Mouse (Mus musculus) CD8-positive naive resting alpha-beta T cell, adult 2 months (primary cell): ENCODE measurements at regions not wholly inside any gene's neighbourhood (a gene's known extent, or its start where the extent isn't known, plus 50 kb on each side); places are given as distances from the start of the nearest gene placed in this dataset.

ENCODE experiments used
- DNase-seq, 2 experiments: peaks; one replicate each; pipeline ENCODE4 v3.0.0; 2022; ENCODE audit warnings: low read depth in 2 of 2, low spot score in 2 of 2

DNA sequence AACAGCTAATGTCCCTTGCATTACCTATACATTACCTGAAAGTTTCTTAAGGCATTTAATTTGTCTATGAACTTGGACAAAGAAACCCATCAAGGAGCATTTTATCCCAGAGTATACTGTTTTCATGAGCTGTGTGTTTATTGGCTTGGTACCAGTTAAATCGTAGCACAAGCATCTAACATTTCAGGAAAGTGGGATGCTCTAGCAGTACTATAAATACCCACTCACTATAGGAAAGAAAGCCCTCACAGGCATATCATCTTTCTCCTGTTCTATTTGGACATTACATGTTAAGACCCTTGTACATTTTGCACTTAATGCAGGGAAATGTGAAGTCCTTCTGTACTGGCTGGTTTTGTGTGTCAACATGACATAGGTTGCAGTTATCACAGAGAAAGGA is 163.9 kb downstream of the Ptprc start:
- DNase-seq: no peak

DNA sequence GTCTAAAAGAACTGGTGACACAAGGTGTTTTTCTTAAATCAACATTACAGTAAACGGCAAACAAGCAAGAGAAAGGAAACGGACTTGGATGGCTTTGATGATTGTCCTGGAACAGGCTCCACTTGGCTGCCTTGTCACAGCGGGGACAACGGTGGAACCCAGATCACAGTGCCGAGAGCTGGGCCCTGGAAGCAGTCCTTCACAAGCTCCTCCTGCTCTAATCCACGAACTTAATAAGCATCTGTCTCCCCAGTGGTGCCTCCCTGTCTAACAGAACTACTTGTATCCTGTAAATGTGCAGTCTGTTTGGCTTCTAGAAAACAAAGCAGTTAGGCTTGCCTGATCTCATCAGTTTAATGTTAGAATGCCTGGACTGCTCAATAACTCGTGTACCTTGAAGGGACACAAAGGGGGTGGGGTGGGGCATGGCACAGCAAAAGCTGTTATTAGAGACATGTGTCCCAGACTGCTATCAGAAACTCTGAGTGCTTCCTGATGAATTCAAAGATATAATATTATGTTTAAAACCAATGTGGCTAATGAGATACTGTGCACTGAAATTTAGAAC is 164.5 kb downstream of the Ptprc start:
- no peak for DNase-seq

DNA sequence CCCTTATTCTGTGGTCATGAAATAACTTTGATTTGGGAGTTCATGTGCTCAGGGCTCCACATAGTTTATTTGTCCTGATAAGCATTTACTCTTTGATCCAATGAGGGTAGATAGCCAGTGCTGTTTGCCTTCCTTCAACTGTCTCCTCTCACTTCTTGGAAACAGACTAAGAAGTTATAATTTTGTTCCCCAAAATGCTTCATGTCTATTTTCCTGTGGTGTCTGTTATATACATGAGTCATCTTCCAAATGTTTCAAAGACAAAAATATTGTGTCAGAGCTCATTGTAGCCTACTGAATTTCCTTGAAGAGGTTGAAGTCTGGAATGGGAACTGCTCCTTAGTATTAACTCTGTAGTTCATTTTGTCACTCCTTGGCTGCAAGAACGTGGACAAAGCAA is 168.7 kb downstream of the Ptprc start:
- DNase-seq: no peak

DNA sequence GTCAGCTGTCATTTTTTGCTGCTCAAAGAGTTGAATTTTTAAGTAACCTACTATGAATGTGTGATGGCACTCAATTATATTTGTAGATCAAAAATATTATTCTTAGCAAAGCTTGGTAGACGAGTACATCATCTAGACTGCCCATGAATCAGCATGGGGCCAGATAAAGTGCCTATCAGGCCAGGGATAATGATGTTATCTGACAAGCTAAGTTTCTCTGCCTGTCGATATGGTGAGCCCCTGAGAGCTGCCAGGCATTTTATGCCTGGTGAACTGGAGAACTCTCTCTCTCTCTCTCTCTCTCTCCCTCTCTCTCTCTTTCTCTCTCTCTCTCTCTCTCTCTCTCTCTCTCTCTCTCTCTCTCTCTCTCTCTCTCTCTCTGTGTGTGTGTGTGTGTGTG is 171.2 kb downstream of the Ptprc start:
- DNase-seq: no peak

DNA sequence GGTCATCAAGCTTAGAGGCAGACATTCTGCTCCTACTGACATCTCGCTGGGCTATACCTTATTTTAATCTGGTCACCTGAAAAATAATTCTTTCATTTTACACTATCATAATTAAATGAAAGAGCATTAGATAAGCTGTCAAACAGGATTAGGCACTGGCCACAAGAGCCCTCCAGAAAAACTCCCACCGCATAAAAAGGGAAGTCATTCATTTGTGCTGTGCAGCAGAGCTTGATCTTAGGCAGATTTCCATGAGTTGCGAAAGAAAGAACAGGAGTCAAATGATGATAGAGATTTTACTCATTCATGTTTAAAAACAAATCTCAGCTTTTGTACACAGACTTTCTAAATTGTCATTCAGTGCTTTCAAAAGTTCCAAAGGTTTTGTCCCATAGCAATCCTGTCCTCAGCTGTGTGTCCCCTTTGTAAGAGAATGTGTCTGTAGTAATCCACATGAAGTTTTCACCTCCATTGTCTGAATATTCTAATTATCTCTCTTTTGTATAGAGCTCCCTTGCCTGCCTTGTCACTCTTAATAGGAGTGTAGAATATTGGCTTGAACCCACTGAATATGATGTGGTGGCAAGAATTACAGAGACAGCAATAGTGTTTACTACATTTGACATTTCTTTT is 176.1 kb downstream of the Ptprc start:
- no peak for DNase-seq

DNA sequence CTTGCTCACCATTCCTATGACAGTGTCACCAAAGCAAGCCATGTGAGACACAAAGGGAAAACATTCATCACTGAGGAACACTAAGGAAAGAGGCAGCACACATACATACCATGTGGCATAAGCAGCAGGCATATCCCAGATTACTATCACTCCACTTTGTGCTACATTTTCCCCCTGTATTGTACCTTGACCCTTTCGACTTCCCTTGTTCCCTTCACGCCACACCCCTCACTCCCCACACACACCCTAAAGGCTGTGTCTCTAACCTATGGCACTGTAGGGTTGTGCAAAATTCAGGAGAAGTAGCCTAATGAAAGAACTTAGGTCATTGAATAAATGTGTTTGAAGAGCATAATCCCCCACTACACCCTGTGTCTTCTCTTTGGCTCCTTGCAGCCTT is 179.5 kb downstream of the Ptprc start:
- DNase-seq: no peak

DNA sequence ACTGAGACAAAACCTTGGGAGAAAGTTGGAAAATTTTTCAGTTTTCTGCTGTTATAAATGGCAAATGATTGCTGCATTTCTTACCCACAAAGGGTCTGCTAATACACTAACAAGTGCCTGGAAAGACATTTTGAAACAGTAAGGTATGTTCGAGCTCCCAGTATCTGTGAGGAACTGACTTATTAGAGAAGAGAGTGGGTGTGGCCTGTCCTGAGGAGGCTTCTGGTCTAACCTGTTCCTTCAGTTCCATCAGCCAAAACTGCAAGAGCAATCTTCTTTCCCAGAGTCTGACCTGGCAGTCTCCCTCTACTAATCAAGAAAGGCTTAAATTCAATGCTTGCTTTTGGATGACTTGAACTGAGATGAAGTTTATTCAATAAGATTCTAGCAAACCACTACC is 183.6 kb downstream of the Ptprc start:
- DNase-seq: no peak

DNA sequence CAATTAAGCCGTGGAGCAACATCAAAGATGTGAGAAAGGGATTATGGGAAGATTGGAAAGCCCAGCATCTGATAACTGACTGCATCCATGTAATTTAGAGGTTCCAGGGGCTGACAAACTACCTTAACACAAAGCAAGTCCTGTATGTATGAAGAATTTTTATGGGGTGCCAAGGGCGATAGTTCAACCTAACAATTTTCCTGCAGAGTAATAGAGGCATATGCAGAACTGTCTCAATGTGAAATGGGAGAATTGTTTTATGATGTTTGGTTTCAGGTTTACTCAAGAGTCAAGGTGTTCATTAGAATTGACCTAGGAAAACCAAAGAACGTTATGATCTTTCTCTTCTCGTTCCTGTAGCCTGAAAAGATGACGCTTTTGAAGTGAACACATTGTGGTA is 184.1 kb downstream of the Ptprc start:
- no peak for DNase-seq

DNA sequence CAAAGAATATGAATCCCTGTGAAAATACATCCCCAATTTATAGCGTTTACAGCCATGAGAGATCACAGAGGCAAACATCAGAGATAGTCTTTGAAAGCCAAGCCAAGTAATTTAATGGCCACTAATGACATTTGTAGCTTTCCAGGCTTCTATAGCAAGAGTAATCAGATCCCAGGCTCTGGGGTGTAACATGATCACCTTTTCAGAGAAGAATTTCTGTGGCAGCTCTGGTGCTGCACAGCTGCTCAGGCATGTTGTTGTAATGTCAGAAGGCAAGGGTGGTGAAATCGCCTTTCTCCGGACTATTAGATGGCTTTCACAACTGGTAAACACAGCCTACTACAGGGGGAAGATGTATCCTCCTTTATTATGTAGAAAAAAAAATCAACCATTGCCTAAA is 202.1 kb downstream of the Ptprc start:
- no peak for DNase-seq

DNA sequence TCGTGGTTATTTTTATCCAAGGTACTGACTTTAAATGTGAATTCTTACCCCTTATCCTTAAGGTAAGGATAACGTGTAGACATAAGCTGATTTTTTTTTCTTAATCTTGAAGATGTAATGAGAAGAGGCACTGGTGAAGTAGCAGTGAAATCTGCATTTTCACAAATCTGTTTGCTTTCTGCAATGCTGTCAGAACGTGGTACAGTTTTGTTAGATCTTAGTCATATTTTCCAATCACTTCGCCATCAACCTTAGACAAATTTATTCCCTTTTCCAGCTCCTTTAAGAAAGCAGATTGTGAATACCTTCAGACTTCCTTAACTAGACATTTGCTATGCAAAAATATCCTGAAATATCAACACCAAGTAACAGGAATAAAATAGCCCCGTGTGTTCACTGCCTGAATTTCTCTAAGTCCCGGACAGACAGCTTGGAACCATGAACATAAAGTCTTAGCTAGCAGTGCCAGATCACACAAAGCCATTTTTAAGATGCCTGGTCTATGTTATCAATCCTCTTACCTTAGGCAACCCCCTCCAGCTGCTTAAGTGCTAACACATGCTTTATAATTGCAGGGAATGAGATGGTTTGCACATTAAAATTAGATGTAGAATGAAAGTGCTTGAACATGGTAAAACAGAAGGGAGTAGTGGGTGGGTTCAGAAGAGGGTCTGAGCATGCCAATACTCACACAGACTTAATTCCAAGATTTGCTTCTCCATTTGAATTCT is 202.7 kb downstream of the Ptprc start:
- no peak for DNase-seq

DNA sequence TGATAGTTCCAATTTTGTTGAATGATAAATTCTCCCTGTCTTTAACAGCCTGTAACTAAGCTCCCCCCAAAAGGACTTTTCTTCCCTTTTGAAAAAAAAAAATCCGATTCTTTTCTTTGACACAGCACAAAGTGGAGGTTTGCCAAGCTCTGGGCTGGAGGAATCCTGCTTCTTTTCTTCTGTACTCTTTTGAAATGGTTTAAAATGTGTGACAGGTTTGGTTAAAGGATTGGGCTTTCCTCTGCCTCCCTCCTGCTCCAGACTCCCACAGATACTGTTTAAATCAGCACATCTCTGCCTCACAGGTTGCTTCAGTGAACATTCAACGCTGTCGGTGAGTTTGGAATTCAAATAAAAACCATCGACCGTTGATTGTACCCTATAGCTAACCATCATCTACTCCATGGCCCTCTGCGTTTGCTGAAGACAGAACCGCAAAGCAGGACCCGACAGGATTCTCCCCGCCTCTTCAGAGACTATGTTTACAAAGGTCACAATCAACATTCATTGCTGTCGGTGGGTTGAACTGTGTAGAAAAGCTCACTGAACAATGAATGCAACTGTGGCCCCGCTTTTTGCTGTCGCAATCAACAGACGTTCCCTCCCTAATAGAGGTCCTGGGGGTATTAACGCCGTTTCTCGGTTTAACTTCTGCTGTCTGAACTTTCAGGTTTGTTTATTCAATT is 209.2 kb downstream of the Ptprc start:
- no peak for DNase-seq

DNA sequence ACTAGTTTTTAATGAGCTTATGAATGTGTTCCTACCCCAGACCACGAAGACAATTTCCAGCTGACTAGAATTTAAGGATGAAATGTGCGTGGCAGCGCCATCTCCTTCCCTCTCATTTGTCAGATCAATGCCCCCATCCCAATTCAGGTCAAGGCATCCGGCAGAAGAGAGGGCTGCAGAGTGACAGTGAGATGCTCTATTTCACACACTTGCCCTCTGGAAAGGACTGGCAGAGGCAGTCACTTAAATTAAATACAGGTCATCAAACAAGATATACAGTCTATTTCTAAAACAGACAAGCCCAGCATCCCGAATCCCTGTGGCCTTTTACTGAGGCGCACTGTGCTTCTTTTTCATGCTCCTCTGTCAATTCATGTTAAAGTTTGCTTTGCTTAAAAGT is 211.9 kb downstream of the Ptprc start:
- no peak for DNase-seq

DNA sequence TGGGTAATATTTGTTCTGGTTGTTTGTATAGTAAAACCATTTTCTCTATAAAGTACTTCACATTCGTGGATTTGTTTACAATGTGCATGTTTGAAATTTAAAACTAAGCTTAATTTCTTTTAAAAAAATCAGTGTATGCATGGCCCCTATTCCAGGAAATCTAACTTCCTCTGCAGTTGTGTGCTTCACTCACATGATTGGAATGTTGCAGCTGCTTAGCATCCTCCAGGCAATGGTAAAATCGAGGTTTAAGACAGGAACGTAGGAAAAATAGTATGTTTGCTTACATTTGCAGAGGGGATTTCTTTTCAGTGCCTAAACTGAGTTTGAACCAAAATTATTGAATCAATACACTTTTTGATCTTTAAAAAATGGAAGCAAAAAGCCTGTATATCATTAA is 217.5 kb downstream of the Ptprc start:
- no peak for DNase-seq

DNA sequence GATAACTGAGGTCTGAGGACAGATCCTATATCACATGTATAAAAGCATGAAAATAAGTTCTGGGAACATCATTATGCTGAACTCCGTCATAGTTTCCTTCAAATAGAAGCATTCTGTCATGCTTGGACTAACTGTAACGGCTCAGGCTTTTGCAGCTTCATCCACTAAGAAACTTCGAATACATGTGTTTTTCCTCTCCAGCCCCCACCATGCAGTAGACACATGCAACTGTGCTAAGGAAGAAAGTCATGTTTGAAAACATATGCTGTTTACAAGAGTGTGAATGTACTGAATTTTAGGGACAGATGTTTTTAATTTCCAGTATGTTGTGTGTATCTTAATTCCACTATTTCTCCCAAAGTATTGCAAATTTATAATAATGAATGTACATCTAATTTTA is 219.5 kb downstream of the Ptprc start:
- no peak for DNase-seq

DNA sequence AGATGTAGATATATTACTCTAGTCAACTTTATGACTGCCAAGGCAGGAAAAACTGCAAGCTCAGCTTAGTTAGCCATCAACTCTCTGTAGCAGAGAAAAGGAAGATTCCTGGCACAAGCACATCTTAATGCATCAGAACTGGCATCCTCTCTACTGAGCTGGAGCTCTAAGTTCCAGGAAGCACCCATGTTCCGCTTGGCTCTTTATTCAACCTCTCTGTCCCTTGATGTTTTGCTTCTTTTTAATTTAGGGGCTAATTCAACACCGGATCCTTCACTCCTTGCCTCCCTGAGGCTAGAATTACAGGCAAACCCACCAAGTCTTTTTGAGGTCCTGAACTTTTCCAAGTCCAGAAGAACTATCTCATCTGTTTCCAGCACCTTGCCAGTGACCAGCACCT is 220.4 kb downstream of the Ptprc start:
- DNase-seq: no peak

DNA sequence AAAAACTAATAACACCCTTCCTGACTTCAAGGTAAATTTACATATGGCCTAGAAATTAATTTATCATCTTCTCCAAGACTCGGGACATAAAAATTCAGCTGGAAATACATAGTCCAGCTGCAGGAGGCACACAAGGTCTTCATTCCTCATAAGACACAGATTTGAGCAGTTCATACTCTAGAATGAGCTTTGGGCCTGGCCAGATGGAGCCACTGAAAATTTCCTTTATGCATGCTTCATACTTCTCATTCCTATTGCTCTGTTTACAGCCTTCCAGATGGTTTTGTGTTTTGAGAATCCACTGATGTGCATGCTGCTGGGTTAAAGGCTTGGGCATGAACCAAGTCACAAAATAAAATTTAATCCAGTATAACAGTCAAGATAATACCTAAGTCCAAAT is 222.1 kb downstream of the Ptprc start:
- DNase-seq: no peak

DNA sequence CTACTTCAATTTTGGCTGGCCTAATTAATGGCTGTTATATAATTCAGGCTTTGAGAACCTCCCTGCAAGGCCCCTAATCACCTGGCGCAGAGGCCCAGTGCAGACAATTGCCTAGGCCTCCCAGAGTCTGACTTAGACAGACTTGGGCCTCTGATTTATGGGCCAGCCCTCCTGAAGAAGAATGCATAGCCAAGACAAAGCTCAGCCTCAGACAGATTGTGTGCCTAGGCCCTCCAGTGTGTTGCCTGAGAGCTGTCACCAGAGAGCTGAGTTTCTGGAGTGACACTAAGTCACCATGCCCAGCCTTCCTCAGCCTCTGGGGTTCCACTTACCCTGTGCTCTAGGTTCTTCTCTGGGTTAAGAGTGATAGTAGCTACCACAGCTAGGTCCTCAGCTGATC is 222.7 kb downstream of the Ptprc start:
- no peak for DNase-seq

DNA sequence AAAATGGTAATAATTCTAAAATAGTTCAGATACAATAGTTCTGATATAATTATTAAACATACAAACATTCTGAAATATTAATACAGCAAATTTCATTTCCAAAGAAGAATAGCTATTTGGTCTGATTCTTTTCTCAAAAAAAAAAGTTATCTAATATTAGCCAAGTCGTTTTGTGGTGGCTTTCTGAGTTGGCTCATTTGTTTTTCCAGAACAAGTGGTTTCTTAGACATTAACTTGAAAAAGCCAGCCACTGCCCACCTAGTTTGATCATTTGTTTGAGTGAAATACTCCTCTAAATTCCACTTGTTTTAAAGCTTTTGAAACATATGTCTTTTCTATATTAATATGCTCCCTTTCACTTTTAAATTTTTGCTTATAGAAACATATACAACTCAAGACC is 227.6 kb downstream of the Ptprc start:
- no peak for DNase-seq

DNA sequence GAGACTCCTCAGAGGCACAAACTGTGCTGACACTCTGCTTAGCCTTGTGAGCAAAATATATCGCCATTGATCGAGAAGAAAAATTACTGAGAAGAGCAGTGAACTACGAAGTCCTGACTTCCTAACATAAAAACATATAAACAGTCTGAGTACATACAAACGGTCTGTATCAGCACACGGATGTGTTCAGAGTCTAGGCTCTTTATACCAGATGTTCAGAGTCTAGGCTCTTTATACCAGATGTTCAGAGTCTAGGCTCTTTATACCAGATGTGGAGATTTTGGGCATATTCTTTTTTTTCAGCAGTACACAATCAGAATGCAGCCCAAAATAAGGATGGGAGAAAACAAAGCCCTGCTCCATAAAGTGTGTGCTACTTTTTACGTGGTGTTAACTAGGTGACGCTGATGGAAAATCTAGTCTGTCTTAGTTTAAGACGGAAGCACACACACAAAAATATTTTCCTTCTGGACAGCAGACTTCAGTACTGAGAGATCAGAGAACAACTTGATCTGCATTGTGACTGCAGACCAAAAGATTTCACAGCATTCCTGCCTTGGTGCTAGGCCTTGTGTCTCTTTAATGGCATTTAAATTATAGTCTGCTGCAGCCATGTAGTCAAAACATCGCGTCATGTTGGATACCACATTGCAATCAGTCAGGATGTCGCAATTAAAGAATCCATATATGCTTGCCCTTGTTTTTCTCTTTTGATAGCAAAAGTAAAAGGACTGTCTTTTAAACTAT is 233.6 kb downstream of the Ptprc start:
- DNase-seq: no peak

DNA sequence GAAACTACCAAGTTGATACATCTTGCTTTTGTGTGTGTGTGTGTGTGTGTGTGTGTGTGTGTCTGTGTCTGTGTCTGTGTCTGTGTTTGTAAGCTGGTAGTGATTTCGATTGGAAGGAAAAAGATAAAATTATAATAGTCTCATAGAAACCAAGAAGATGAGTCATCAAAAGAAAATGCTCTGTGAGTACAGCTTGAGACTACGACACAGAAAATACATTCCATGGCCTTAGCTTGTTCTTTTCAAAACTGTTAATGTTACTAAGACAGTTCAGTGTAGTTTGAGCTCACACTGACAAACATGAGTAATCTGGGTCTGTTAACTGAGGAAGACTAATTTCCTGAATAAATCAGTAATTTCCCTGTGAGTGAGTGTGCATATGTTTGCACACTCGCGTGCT is 239.8 kb downstream of the Ptprc start:
- no peak for DNase-seq

DNA sequence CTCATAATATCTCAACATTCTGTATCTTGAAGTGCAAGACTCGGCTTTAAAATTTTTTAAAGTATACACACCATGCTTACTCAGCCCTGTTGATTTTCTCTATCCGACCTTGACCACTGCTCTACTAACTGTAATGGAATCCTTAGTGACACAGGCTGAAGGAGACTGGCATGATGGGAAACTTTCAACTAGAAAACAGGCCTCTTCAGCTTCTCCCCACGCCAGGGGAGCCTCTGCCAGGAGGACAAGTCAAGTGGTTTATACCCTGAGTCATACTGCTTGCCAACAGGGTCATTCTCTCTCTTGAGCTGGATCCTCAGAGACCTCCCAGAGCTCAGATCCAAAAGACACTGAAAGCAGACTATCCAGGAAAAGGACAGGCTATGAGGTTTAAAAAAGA is 245.7 kb downstream of the Ptprc start:
- DNase-seq: no peak

DNA sequence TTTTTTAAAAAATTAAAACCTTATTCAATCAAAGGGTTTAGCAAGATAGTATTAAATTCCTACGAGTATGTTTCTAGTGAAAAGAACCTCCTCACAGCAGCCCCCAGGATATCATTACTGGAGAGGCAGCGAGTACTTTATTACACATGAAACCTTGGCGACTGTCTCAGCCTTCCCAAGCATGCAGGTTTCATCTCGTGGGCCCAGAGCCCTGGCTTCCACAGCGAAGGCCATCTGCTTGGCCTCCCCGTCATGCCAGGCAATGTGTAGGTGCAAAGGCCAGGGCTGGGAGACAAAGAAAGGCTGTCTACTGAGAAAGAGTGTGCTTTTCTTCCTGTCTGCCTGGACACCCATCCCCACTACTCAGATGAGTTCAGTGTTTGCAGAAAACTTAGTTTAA is 247.0 kb downstream of the Ptprc start:
- no peak for DNase-seq
